Mouse (Mus musculus) liver, adult 2 months (tissue): ENCODE data around the gene Plxnd1.

Experiments
- CTCF ChIP-seq: fragments of 200-500 bp; IDR thresholded peaks from 2 replicates; pipeline ENCODE4 v1.5.1; 2011; ENCODE audit warnings: low read depth, low read length, control low read depth
- POLR2A ChIP-seq: fragments of 200-500 bp; IDR thresholded peaks from 2 replicates; pipeline ENCODE4 v1.6.1; 2011; ENCODE audit warnings: low read length, control low read depth; ENCODE audit not compliant: insufficient read depth; ENCODE audit errors: extremely low read depth

GRCm38 (mm10) chr6:115914511-115915202, 80.1 kb downstream of the Plxnd1 start:
- no peak for TF ChIP-seq POLR2A
- no peak for TF ChIP-seq CTCF
